Mouse (Mus musculus) telencephalon, adult 2 months (tissue): ENCODE results near the gene Cdca7l.
"Not testable (repeated sequence)": the region's sequence is repeated elsewhere in the genome, so short reads cannot be mapped to it uniquely, and the experiment has no call there.

ENCODE experiments used
- DNase-seq: peaks from one replicate; pipeline ENCODE4 v3.0.0-alpha.2; 2011; ENCODE audit warnings: low read depth, low spot score

Gene Cdca7l

DNA sequence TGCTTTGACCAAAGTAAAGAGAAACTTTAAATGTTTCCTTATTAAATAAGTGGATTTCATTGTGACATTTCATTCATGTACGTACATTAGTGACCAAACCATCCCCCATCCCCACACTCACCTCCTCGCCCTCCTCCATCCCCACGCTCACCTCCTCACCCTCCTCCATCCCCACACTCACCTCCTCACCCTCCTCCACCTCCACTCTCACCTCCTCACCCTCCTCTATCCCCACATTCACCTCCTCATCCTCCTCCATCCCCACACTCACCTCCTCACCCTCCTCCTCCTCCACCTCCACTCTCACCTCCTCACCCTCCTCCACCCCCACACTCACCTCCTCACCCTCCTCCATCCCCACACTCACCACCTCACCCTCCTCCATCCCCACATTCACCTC lies 57.2 kb downstream of the Cdca7l start:
- no peak for DNase-seq

- no peak for DNase-seq
These were observed 58.6 kb downstream of the Cdca7l start for GRCm38 (mm10) chr12:117862655-117863054.

- peak; percentile 11 for DNase-seq
These were observed 63.8 kb downstream of the Cdca7l start for GRCm38 (mm10) chr12:117867708-117868564.

GRCm38 (mm10) chr12:117872265-117872664 lies 68.2 kb downstream of the Cdca7l start:
- DNase-seq = no peak

DNA sequence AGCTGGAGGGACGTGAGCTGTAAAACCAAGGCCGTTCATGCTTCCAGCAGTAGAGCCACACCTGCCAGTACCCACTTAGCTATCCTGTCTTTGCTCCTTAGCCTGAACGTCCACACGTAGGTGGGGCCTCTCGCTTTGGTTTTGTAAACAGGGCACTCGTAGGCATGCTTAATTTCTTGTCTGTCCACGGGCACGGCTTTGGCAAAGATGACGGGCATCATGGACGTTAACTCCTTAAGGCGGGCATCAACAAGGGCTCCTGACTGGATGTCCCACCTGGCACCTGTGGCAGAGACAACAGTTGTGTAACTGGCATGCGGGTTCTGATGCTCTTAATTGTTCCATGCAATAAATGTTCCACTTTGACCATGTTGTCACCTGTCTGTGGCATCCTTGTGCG lies 74.3 kb downstream of the Cdca7l start:
- DNase-seq = no peak

- no peak for DNase-seq
These were observed 80.5 kb downstream of the Cdca7l start for GRCm38 (mm10) chr12:117884627-117885026.

DNA sequence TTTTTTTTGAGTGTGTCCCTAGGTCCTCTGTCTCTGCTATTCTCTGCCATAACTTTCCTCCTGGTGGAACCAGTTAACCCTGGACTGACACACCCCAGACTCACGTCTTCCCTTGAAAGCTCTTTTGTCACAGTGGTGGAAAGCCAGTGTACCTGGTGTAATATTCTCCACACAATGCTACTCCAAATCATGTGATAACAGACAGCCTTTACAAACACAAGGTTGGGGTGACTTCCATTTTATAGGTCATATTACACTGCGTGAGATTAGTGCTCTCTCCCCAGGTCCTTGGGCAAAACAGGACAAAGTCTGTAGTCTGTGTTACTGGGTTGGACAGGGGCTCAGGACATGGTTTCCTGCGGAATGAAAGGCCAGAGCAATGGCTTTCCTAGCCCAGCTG lies 83.3 kb downstream of the Cdca7l start:
- no peak for DNase-seq

DNA sequence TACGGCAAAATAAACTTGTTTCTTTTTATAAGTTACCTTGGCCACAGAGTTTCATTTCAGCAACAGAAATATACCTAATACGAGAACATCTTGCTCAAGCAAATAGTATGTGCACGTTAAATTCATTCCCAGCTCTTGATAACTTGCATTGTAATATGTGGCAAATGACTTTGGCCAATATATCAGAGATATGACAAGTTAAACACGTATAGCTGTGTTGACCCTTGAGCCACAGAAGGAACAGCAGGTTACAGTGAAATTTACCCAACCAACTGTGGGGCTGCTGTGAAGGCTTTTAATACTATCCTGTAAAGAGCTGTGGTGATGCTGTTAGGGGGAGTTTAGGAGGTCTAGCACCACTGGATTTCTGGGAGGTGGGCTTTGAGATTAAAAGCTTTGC lies 96.7 kb downstream of the Cdca7l start:
- DNase-seq = not testable (repeated sequence)

GRCm38 (mm10) chr12:117901352-117901751 lies 97.3 kb downstream of the Cdca7l start:
- DNase-seq = not testable (repeated sequence)

DNA sequence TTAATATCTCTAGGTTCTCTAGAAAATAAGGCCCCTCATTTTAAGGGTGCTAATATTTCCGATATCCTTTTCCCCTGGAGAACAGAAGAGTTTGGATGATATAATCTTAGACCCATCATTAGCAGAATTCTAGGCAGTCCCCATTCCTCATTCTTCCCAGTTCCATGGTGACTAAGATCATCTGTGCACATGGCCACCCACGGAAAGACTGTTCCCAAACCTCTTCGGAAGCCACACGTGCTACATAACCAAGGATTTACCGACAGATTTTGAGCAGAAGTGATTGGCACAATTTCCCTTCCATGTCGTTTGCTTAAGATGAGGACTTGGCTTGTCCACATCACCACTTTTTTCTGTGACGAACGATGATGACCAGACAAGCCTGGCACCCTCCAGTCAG lies 99.6 kb downstream of the Cdca7l start:
- DNase-seq = peak; percentile 50

- DNase-seq = not testable (repeated sequence)
These were observed 101.2 kb downstream of the Cdca7l start for GRCm38 (mm10) chr12:117905232-117905840.

GRCm38 (mm10) chr12:117911396-117911795 lies 107.3 kb downstream of the Cdca7l start:
- no peak for DNase-seq

DNA sequence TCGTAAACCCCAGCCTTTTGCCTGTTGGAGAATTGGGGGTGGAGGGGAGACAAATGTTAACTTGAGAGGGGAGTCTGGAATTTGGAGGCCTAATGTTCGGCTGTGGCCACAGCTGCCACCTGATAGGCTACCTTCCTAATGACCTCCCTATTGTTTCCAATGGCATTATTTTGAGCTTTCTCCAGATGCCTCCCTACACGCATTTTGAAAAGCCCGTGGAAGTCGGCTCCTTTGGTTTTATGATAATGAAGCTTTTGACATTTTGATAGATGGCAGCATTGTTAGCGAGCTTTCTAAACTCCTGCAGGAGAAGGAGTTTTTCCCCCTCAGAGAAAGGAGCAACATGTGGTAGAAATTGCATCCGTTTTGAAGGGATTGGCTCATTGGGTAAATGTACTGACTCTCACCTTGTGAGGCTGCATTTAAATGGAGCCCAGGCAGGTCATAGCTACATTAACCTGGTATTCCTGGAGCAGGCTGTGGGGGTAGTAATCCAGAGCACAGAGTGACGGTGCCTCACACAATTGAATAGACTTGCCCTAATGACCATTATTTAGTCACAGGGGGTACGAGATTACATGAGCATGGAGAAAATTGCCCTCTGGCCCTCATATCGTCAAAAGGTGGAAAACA lies 110.6 kb downstream of the Cdca7l start:
- DNase-seq = no peak

GRCm38 (mm10) chr12:117915826-117916588 lies 111.9 kb downstream of the Cdca7l start:
- DNase-seq = no peak
